Mouse (Mus musculus): ENCODE data around the gene 2900026A02Rik. TPM values are rescaled to one million over a fixed set of nuclear protein-coding genes. Genes with fewer than 3 reads are reported as not detected.

Gene 2900026A02Rik
- polyA plus RNA-seq, 1 experiment from 2014 or later: 3.9 TPM

DNA sequence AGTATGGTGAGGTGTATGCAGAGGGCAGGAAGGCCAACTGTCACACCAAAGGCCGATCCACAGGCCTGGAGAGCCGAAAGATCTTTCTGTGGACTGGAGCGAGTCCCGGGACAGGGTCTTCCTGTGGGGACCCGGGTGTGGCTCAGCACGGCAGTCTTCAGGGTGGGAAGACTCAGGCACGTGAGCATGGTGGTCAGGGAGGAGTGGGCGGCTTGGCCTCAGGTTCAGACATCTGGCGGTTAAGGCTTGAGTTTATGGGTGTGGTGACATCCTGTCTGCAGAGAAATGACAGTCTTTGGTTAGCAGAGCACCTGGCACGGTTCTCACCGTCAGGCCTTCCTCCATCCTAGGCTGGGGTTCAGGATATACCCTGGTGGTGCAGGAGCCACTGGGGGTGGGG lies 130.3 kb downstream of the 2900026A02Rik start:
- ATAC-seq (replicated peaks): no peak
- Histone ChIP-seq H3K4me1 (0 out of 2 replicates have a peak, but pooled peaks cover 8% of the 10 kb centered on the region), H3K9ac (no peak overlapping the region), H3K9me3 (no peaks in the 10 kb centered on the region), H3K27me3 (replicated peaks) (no peaks in the 10 kb centered on the region), H3K27ac (no peak overlapping the region), H3K36me3 (replicated peaks) (no peaks in the 10 kb centered on the region), H3K4me2 (no peak overlapping the region), H3K4me3 (no peak overlapping the region)
- 95% methylated on average over 11 of the region's 11 CpGs for WGBS

DNA sequence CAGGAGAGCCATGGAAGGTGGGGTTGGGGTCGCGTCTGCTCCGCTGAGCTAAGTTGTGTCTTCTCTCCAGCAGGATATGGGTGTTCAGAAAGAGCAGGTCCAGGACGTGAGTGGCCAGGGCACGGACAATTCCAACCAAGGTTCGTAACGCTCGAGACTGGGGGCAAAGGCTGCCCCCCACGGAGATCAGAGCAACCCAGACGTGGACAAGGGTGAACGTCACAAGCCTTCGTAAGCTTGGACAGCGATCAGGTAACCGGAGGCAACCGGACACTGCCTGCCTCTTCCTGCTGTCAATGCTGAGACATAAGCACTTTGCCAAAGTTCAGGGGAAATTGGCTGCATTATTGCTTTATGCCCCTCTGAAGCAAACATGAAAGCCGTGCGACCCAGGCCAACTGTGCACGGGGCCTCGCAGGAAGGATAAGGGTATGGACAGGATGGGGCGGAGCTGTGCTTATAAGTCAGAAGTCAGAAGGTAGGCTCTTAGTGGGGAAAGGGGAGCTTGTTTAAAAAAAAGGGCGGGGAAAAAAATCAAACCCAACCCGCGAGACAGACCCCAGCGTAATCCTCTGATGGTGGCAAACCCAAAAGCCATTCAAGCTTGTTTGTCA lies 130.9 kb downstream of the 2900026A02Rik start:
- no peaks in the 10 kb centered on the region for H3K9me3 ChIP-seq

DNA sequence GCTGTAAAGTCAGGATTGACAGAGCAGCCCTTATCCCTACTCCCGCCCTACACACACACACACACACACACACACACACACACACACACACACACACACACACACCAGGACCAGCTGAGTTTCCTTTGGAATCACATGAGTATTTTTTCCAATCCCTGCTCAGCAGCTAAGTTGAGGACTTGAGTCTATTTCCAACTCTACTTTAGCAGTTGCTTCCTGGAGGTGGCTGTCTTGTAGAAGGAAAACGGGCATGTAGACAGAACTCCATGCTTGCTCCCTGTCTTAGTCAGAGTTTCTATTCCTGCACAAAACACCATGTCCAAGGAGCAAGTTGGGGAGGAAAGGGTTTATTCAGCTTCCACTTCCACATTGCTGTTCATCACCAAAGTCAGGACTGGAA lies 133.6 kb downstream of the 2900026A02Rik start:
- ATAC-seq (replicated peaks): no peak
- no peaks in the 10 kb centered on the region for H3K36me3 ChIP-seq (replicated peaks)
- H3K4me2 ChIP-seq: no peak overlapping the region
- no peak overlapping the region for H3K4me3 ChIP-seq
- no peak overlapping the region for H3K9ac ChIP-seq
- H3K9me3 ChIP-seq: no peaks in the 10 kb centered on the region
- no peaks in the 10 kb centered on the region for H3K27me3 ChIP-seq (replicated peaks)
- no peak overlapping the region for H3K27ac ChIP-seq
- H3K4me1 ChIP-seq: 0 out of 2 replicates have a peak, but pooled peaks cover 8% of the 10 kb centered on the region
- WGBS: 90% methylated on average over 2 of the region's 2 CpGs

More for the DNA sequence above, 130.9 kb downstream of the 2900026A02Rik start:
- WGBS: 89% methylated on average over 24 of the region's 24 CpGs
- no peak overlapping the region for H3K9ac ChIP-seq
- H3K4me3 ChIP-seq: no peak overlapping the region
- no peak for ATAC-seq (replicated peaks)
- 0 out of 2 replicates have a peak, but pooled peaks cover 8% of the 10 kb centered on the region for H3K4me1 ChIP-seq
- H3K27ac ChIP-seq: no peak overlapping the region
- no peaks in the 10 kb centered on the region for H3K27me3 ChIP-seq (replicated peaks)
- H3K36me3 ChIP-seq (replicated peaks): no peaks in the 10 kb centered on the region
- no peak overlapping the region for H3K4me2 ChIP-seq

GRCm38 (mm10) chr5:113086990-113087389 lies 134.0 kb downstream of the 2900026A02Rik start:
- H3K27ac ChIP-seq: peak overlapping the region; percentile 20; the same call in 1 of the 2 replicates
- H3K9ac ChIP-seq: no peak overlapping the region
- no peak overlapping the region for H3K4me3 ChIP-seq
- H3K4me2 ChIP-seq: no peak overlapping the region
- ATAC-seq (replicated peaks): no peak
- no peaks in the 10 kb centered on the region for H3K9me3 ChIP-seq
- H3K36me3 ChIP-seq (replicated peaks): no peaks in the 10 kb centered on the region
- 0 out of 2 replicates have a peak, but pooled peaks cover 8% of the 10 kb centered on the region for H3K4me1 ChIP-seq
- H3K27me3 ChIP-seq (replicated peaks): no peaks in the 10 kb centered on the region
- 70% methylated on average over 4 of the region's 4 CpGs for WGBS

- no peak overlapping the region for H3K9ac ChIP-seq
- 60% methylated on average over 12 of the region's 12 CpGs for WGBS
- no peak overlapping the region for H3K4me2 ChIP-seq
- H3K4me3 ChIP-seq: no peak overlapping the region
- no peak for ATAC-seq (replicated peaks)
- H3K27ac ChIP-seq: peak overlapping the region; percentile 20
- no peaks in the 10 kb centered on the region for H3K27me3 ChIP-seq (replicated peaks)
- no peaks in the 10 kb centered on the region for H3K36me3 ChIP-seq (replicated peaks)
- 0 out of 2 replicates have a peak, but pooled peaks cover 8% of the 10 kb centered on the region for H3K4me1 ChIP-seq
- H3K9me3 ChIP-seq: no peaks in the 10 kb centered on the region
Observed at GRCm38 (mm10) chr5:113086439-113086838, 134.6 kb downstream of the 2900026A02Rik start.

- ATAC-seq (replicated peaks): no peak
- peak overlapping the region; percentile 20; the same call in 1 of the 2 replicates for H3K27ac ChIP-seq
- 66% methylated on average over 2 of the region's 2 CpGs for WGBS
Observed at GRCm38 (mm10) chr5:113085931-113086330, 135.1 kb downstream of the 2900026A02Rik start.

GRCm38 (mm10) chr5:113084309-113084708 lies 136.7 kb downstream of the 2900026A02Rik start:
- H3K4me3 ChIP-seq: no peak overlapping the region
- 0 out of 2 replicates have a peak, but pooled peaks cover 8% of the 10 kb centered on the region for H3K4me1 ChIP-seq
- no peak overlapping the region for H3K27ac ChIP-seq
- no peak overlapping the region for H3K4me2 ChIP-seq
- H3K36me3 ChIP-seq (replicated peaks): no peaks in the 10 kb centered on the region
- H3K9me3 ChIP-seq: no peaks in the 10 kb centered on the region
- H3K9ac ChIP-seq: no peak overlapping the region
- ATAC-seq (replicated peaks): no peak
- no peaks in the 10 kb centered on the region for H3K27me3 ChIP-seq (replicated peaks)
- 92% methylated on average over 2 of the region's 2 CpGs for WGBS

More at GRCm38 (mm10) chr5:113085931-113086330, 135.1 kb downstream of the 2900026A02Rik start:
- Histone ChIP-seq H3K4me1 (0 out of 2 replicates have a peak, but pooled peaks cover 8% of the 10 kb centered on the region), H3K9me3 (no peaks in the 10 kb centered on the region), H3K27me3 (replicated peaks) (no peaks in the 10 kb centered on the region), H3K4me3 (no peak overlapping the region), H3K36me3 (replicated peaks) (no peaks in the 10 kb centered on the region), H3K4me2 (no peak overlapping the region), H3K9ac (no peak overlapping the region)

- WGBS: 74% methylated on average over 19 of the region's 19 CpGs
- no peaks in the 10 kb centered on the region for H3K36me3 ChIP-seq (replicated peaks)
Observed at GRCm38 (mm10) chr5:113082356-113083168, 138.5 kb downstream of the 2900026A02Rik start.

DNA sequence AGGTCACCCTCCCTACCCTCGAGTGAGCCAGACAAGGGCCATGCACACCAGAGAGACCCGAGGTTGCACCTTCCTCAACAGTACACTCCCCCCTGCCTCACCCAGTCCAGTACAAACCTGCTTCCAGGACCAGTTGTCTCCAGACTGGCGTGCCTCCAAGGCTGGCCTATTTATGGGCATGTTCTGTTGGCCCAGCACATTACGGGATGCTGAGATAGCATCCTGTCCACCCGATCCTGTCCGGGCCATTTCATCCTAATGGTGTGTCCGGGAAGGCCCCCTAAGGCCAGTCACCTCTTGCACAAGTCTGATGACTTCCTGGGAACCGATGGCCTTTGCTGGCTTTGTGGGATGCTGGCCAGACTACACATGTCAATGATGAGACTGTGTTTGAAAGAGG lies 139.6 kb downstream of the 2900026A02Rik start, which contains the start of gene Crybb3:
Gene Crybb3 (minus strand): TSS at position 146 of the 400 bp plus-strand sequence.
- Histone ChIP-seq H3K27me3 (replicated peaks) (no peaks in the 10 kb centered on the region), H3K9ac (no peak within 1 kb of the TSS), H3K36me3 (replicated peaks) (no peaks in the 10 kb centered on the region), H3K4me3 (no peak within 1 kb of the TSS), H3K27ac (no peak within 1 kb of the TSS), H3K9me3 (no peaks in the 10 kb centered on the region), H3K4me1 (0 out of 2 replicates have a peak, but pooled peaks cover 1% of the 10 kb centered on the region), H3K4me2 (no peak within 1 kb of the TSS)
- ATAC-seq (replicated peaks): no peak
- WGBS: 82% methylated on average over 8 of the region's 8 CpGs

More at GRCm38 (mm10) chr5:113082356-113083168, 138.5 kb downstream of the 2900026A02Rik start:
- Histone ChIP-seq H3K4me2 (no peak overlapping the region), H3K4me1 (0 out of 2 replicates have a peak, but pooled peaks cover 8% of the 10 kb centered on the region), H3K9me3 (no peaks in the 10 kb centered on the region), H3K27me3 (replicated peaks) (no peaks in the 10 kb centered on the region), H3K27ac (no peak overlapping the region), H3K4me3 (no peak overlapping the region), H3K9ac (no peak overlapping the region)
- ATAC-seq (replicated peaks): no peak

GRCm38 (mm10) chr5:113081020-113081419 lies 140.0 kb downstream of the 2900026A02Rik start:
- no peaks in the 10 kb centered on the region for H3K9me3 ChIP-seq
- ATAC-seq (replicated peaks): no peak
- no peak overlapping the region for H3K27ac ChIP-seq
- WGBS: 94% methylated on average over 9 of the region's 9 CpGs
- no peak overlapping the region for H3K9ac ChIP-seq
- no peaks in the 10 kb centered on the region for H3K36me3 ChIP-seq (replicated peaks)
- H3K4me1 ChIP-seq: no peaks in the 10 kb centered on the region
- H3K4me3 ChIP-seq: no peak overlapping the region
- H3K27me3 ChIP-seq (replicated peaks): no peaks in the 10 kb centered on the region
- no peak overlapping the region for H3K4me2 ChIP-seq

- Histone ChIP-seq H3K9me3 (no peaks in the 10 kb centered on the region), H3K27me3 (replicated peaks) (no peaks in the 10 kb centered on the region), H3K36me3 (replicated peaks) (no peaks in the 10 kb centered on the region), H3K27ac (no peak overlapping the region), H3K4me3 (no peak overlapping the region), H3K4me2 (peak overlapping the region; percentile 30), H3K9ac (no peak overlapping the region), H3K4me1 (no peaks in the 10 kb centered on the region)
- WGBS: 20% methylated on average over 21 of the region's 21 CpGs
- no peak for ATAC-seq (replicated peaks)
Observed at GRCm38 (mm10) chr5:113079783-113080182, 141.3 kb downstream of the 2900026A02Rik start.

GRCm38 (mm10) chr5:113078686-113079085 lies 142.3 kb downstream of the 2900026A02Rik start:
- no peak overlapping the region for H3K4me3 ChIP-seq
- no peaks in the 10 kb centered on the region for H3K27me3 ChIP-seq (replicated peaks)
- no peaks in the 10 kb centered on the region for H3K9me3 ChIP-seq
- no peaks in the 10 kb centered on the region for H3K36me3 ChIP-seq (replicated peaks)
- H3K9ac ChIP-seq: no peak overlapping the region
- no peak overlapping the region for H3K27ac ChIP-seq
- H3K4me1 ChIP-seq: no peaks in the 10 kb centered on the region
- ATAC-seq (replicated peaks): no peak
- WGBS: 64% methylated on average over 5 of the region's 5 CpGs
- no peak overlapping the region for H3K4me2 ChIP-seq

Measured in midbrain, embryonic 15.5 days (tissue).